Mouse (Mus musculus) frontal cortex, postnatal 36 days (tissue): ENCODE data around the gene Rpusd1.

ENCODE experiments used
- DNase-seq, 2 experiments: peaks; one replicate each; pipeline ENCODE4 v3.0.0; 2022; ENCODE audit warnings: low spot score in 2 of 2

Gene Rpusd1

GRCm38 (mm10) chr17:25727265-25728008 is at the start of gene Rpusd1, which contains the start of gene Chtf18:
TSS of gene Rpusd1 (plus strand) at chr17:25727670.
TSS of gene Chtf18 (minus strand) at chr17:25727419.
- peak; percentile 98 to 100 for DNase-seq

GRCm38 (mm10) chr17:25677969-25678368 is 49.5 kb upstream of the Rpusd1 start:
- no peak for DNase-seq

- no peak for DNase-seq
These were observed 47.7 kb upstream of the Rpusd1 start for GRCm38 (mm10) chr17:25679818-25680217.

- no peak for DNase-seq
These were observed 45.8 kb upstream of the Rpusd1 start for GRCm38 (mm10) chr17:25681636-25682035.

GRCm38 (mm10) chr17:25686323-25686722 is 41.1 kb upstream of the Rpusd1 start:
- no peak for DNase-seq

GRCm38 (mm10) chr17:25688922-25689321 is 38.5 kb upstream of the Rpusd1 start:
- no peak for DNase-seq

- DNase-seq: no peak
These were observed 31.2 kb upstream of the Rpusd1 start for GRCm38 (mm10) chr17:25696263-25696662.

GRCm38 (mm10) chr17:25698446-25698845 is 29.0 kb upstream of the Rpusd1 start:
- peak; percentile 79 to 86 for DNase-seq

GRCm38 (mm10) chr17:25700863-25701496 is 26.5 kb upstream of the Rpusd1 start:
- DNase-seq: no peak

GRCm38 (mm10) chr17:25709994-25710393 is 17.5 kb upstream of the Rpusd1 start:
- DNase-seq: no peak

- DNase-seq: no peak
These were observed 16.3 kb upstream of the Rpusd1 start for GRCm38 (mm10) chr17:25711136-25711535.

GRCm38 (mm10) chr17:25715627-25716026 is 11.8 kb upstream of the Rpusd1 start:
- no peak for DNase-seq

- no peak for DNase-seq
These were observed 11.3 kb upstream of the Rpusd1 start for GRCm38 (mm10) chr17:25716130-25716529.

GRCm38 (mm10) chr17:25716711-25717637 is 10.5 kb upstream of the Rpusd1 start, which contains the start of gene Gng13:
TSS of gene Gng13 (plus strand) at chr17:25717171.
- DNase-seq: peak; percentile 43 to 55

- DNase-seq: no peak
These were observed 9.8 kb upstream of the Rpusd1 start for GRCm38 (mm10) chr17:25717691-25718090.

- DNase-seq: no peak
These were observed 6.0 kb upstream of the Rpusd1 start for GRCm38 (mm10) chr17:25721476-25721875.

- no peak for DNase-seq
These were observed 4.0 kb upstream of the Rpusd1 start for GRCm38 (mm10) chr17:25723470-25723869.

GRCm38 (mm10) chr17:25723919-25724318 is 3.6 kb upstream of the Rpusd1 start:
- no peak for DNase-seq

- no peak for DNase-seq
These were observed 2.2 kb upstream of the Rpusd1 start for GRCm38 (mm10) chr17:25725264-25725663.

GRCm38 (mm10) chr17:25728009-25728270 is 470 bp downstream of the Rpusd1 start:
- DNase-seq: no peak

- peak; percentile 83 to 90 for DNase-seq
These were observed 4.6 kb downstream of the Rpusd1 start for GRCm38 (mm10) chr17:25732082-25732481.

- DNase-seq: no peak
These were observed 7.8 kb downstream of the Rpusd1 start for GRCm38 (mm10) chr17:25735246-25735645.
